Mouse (Mus musculus) ES-Bruce4 (cell line): ENCODE measurements around the gene 1700020N01Rik.

Experiments
- CTCF ChIP-seq: IDR thresholded peaks from one replicate; pipeline ENCODE4 v1.8.1; 2011; ENCODE audit warnings: low read depth, low read length
- POLR2A ChIP-seq: IDR thresholded peaks from one replicate; pipeline ENCODE4 v1.8.1; 2011; ENCODE audit warnings: low read length; ENCODE audit not compliant: insufficient read depth

DNA sequence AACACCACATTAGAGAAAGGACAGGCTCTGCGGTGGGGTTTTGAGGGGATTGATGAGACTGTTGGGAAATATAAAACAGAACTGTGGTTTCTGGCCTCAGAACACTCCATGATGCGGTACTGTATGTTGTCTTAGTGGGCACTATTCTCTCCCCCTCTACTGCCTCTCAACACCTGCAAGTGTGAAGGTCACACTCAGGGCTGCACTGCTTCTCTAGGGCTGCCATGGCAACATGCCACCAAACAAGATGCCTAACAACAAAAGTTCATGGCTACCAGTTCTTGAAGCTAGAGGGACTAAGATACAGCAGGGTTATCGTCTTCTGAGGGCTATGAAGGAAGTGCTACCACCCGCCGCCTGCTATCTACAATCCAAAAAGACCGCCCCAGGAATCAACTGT is 15.1 kb upstream of the 1700020N01Rik start:
- TF ChIP-seq CTCF (no peak), POLR2A (no peak)
